Mouse (Mus musculus) MEL (cell line): ENCODE measurements at regions not wholly inside any gene's neighbourhood (a gene's known extent, or its start where the extent isn't known, plus 50 kb on each side); places are given as distances from the start of the nearest gene placed in this dataset.

ENCODE experiments used
- CHD1 ChIP-seq: IDR thresholded peaks from 2 replicates; pipeline ENCODE4 v1.6.1; 2012; ENCODE audit warnings: low read depth, mild to moderate bottlenecking, inconsistent platforms, low read length, improper control_type of control experiment
- ZMIZ1 ChIP-seq: IDR thresholded peaks from 2 replicates; pipeline ENCODE4 v1.6.1; 2012; ENCODE audit warnings: low read depth, mild to moderate bottlenecking, inconsistent platforms, low read length, improper control_type of control experiment, moderate library complexity

DNA sequence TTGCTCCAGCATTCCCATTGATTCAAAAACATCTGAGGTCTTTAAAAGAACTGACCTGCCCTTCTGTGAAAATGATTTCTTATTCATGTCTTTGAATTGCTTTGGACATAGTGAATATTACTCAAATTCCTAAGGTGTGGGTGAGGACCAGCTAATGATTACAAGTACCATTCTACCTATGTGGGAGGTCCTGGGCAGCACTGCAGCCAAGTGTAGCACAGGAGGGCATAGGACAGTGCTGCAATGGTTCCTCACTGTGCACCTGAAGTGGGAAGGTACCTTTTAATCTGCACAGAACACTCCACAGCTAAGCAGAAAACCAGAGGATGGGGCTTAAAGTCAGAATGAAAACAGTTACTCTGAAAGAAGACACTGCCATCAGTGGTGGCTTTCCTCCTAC, 474.8 kb upstream of the Camk1g start:
- TF ChIP-seq ZMIZ1 (no peak), CHD1 (no peak)
